Mouse (Mus musculus): Measurements from ENCODE around the gene Gnai1.

DNA sequence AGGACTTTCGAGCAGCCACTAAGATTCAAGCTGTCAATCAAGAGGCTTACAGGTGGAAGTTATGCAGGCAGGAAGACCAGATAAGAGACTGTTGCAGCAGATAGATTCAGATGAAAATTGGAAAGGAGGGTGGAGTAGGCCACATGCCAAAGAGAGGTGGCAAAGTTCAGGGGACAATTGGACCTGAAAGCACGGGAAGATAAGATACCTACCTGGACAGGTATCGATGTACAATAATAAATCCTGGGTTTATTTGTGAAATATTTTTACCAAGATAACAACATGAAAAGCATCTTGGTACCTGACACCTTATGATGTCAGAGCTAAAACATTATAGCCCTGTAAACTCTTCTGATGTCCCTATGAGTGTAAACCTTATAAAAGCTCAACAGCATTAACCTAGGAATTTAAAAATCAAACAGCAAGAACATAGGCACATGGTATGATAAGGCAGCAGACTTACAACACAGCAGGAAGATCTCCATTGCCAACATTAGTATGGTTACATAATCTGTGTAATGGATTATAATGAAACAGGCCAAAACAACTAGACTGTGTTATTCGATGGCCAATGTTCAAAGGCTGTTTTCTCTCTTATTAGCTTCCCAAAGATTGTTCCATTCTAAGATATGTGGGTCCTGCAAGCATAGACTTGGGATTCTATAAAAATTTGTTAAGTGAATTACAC lies 16.6 kb downstream of the Gnai1 start:
- TF ChIP-seq CTCF (IDR thresholded peaks at IDR 0.05; ENCODE audit: low read depth) (no peak), EP300 (IDR thresholded peaks at IDR 0.05; ENCODE audit: low read depth) (no peak)

Measured in heart, postnatal 0 days (tissue).